Mouse (Mus musculus) hindbrain, embryonic 14.5 days (tissue): ENCODE measurements around the gene Ncbp1. TPM values are rescaled to one million over a fixed set of nuclear protein-coding genes. Genes with fewer than 3 reads are reported as not detected.

Experiments
- ATAC-seq: fragments of 200-750 bp; cut with Nextera tagmentation; 2 replicates; pipeline ENCODE4 v1.8.0; 2017; ENCODE audit warnings: moderate number of reproducible peaks, mild to moderate bottlenecking, moderate TSS enrichment, moderate library complexity; ENCODE audit not compliant: low FRiP score
- DNase-seq: peaks from one replicate; pipeline ENCODE4 v3.0.0-alpha.2; 2015; ENCODE audit warnings: low spot score
- H3K27ac ChIP-seq: fragments of 300-500 bp; sonication (generic); 2 replicates; pipeline ENCODE4 v1.5.1; 2014; ENCODE audit warnings: mild to moderate bottlenecking, moderate library complexity
- H3K27me3 ChIP-seq: fragments of 300-500 bp; sonication (generic); 2 replicates; pipeline ENCODE4 v1.6.1; 2014; ENCODE audit warnings: mild to moderate bottlenecking, low read length, mixed read lengths; ENCODE audit not compliant: control insufficient read depth, insufficient read depth
- H3K36me3 ChIP-seq: fragments of 300-500 bp; sonication (generic); replicated peaks from 2 replicates; pipeline ENCODE4 v1.6.1; 2014; ENCODE audit not compliant: control insufficient read depth, insufficient read depth
- H3K4me1 ChIP-seq: fragments of 300-500 bp; sonication (generic); replicated peaks from 2 replicates; pipeline ENCODE4 v1.6.1; 2014; ENCODE audit warnings: antibody characterized with exemption, low read length, mixed read lengths; ENCODE audit not compliant: control insufficient read depth, insufficient read depth
- H3K4me2 ChIP-seq: fragments of 300-500 bp; sonication (generic); replicated peaks from 2 replicates; pipeline ENCODE4 v1.6.1; 2014; ENCODE audit warnings: mild to moderate bottlenecking, moderate library complexity
- H3K4me3 ChIP-seq: fragments of 300-500 bp; sonication (generic); replicated peaks from 2 replicates; pipeline ENCODE4 v1.5.1; 2014; ENCODE audit warnings: mild to moderate bottlenecking, low read length
- H3K9ac ChIP-seq: fragments of 300-500 bp; sonication (generic); 2 replicates; pipeline ENCODE4 v1.6.1; 2014
- H3K9me3 ChIP-seq: fragments of 300-500 bp; sonication (generic); 2 replicates; pipeline ENCODE4 v1.6.1; 2016; ENCODE audit warnings: low read length; ENCODE audit not compliant: control insufficient read depth
- WGBS: fragments of 180-500 bp; shearing (Covaris S2); extraction: QIAGEN DNeasy Blood & Tissue Kit; methylation state at CpG from one replicate; pipeline ENCODE4 v1.1.7; 2014; 5-methylcytosine and 5-hydroxymethylcytosine counted together
- polyA plus RNA-seq: library from polyadenylated mRNA; unstranded; fragments of >200 nt; fragmentation: Nextera tagmentation; extraction: Ambion mirVana; gene quantifications from 2 replicates; pipeline ENCODE4 v1.2.1, GENCODE M21; 2014

The Ncbp1 gene
- polyA plus RNA-seq, 1 experiment from 2014 or later, result 75.6 TPM

- Histone ChIP-seq H3K4me1 (0 out of 2 replicates have a peak, but pooled peaks cover 4% of the 10 kb centered on the region), H3K36me3 (no peaks in the 10 kb centered on the region), H3K4me2 (no peak overlapping the region), H3K9me3 (no peaks in the 10 kb centered on the region), H3K27me3 (no peaks in the 10 kb centered on the region), H3K4me3 (no peak overlapping the region), H3K9ac (no peak overlapping the region), H3K27ac (no peak overlapping the region)
- no peak for DNase-seq
- 71% methylated on average over 7 of the region's 7 CpGs for WGBS
- no peak for ATAC-seq
These were observed 37.9 kb upstream of the Ncbp1 start for GRCm38 (mm10) chr4:46100539-46100938.

GRCm38 (mm10) chr4:46101211-46101711, 37.2 kb upstream of the Ncbp1 start:
- Histone ChIP-seq H3K27me3 (no peaks in the 10 kb centered on the region), H3K9me3 (no peaks in the 10 kb centered on the region), H3K4me3 (no peak overlapping the region), H3K36me3 (no peaks in the 10 kb centered on the region), H3K4me1 (0 out of 2 replicates have a peak, but pooled peaks cover 4% of the 10 kb centered on the region), H3K9ac (no peak overlapping the region), H3K27ac (peak overlapping the region; percentile 2; the same call in 1 of the 2 replicates), H3K4me2 (no peak overlapping the region)
- ATAC-seq (no peak), DNase-seq (no peak)
- 29% methylated on average over 14 of the region's 14 CpGs for WGBS

- no peaks in the 10 kb centered on the region for H3K9me3 ChIP-seq
- 95% methylated on average over 10 of the region's 10 CpGs for WGBS
- no peak for DNase-seq
These were observed 36.2 kb upstream of the Ncbp1 start for GRCm38 (mm10) chr4:46102078-46102769.

GRCm38 (mm10) chr4:46110084-46110483, 28.3 kb upstream of the Ncbp1 start:
- ATAC-seq (no peak), DNase-seq (no peak)
- Histone ChIP-seq H3K4me2 (no peak overlapping the region), H3K36me3 (peaks cover 23% of the 10 kb centered on the region), H3K27me3 (no peaks in the 10 kb centered on the region), H3K27ac (no peak overlapping the region), H3K9ac (no peak overlapping the region), H3K4me3 (no peak overlapping the region), H3K9me3 (no peaks in the 10 kb centered on the region), H3K4me1 (no peaks in the 10 kb centered on the region)
- 90% methylated on average over 8 of the region's 8 CpGs for WGBS

More at GRCm38 (mm10) chr4:46102078-46102769, 36.2 kb upstream of the Ncbp1 start:
- Histone ChIP-seq H3K4me1 (0 out of 2 replicates have a peak, but pooled peaks cover 4% of the 10 kb centered on the region), H3K9ac (no peak overlapping the region), H3K4me3 (no peak overlapping the region), H3K4me2 (no peak overlapping the region), H3K27me3 (no peaks in the 10 kb centered on the region), H3K27ac (no peak overlapping the region), H3K36me3 (no peaks in the 10 kb centered on the region)
- no peak for ATAC-seq

- no peak for DNase-seq
- H3K9ac ChIP-seq, result no peak overlapping the region
These were observed 27.1 kb upstream of the Ncbp1 start for GRCm38 (mm10) chr4:46111361-46111760.

GRCm38 (mm10) chr4:46115308-46115707, 23.1 kb upstream of the Ncbp1 start:
- Histone ChIP-seq H3K36me3 (peaks cover 75% of the 10 kb centered on the region), H3K4me3 (no peak overlapping the region), H3K9ac (no peak overlapping the region), H3K9me3 (no peaks in the 10 kb centered on the region), H3K27me3 (no peaks in the 10 kb centered on the region), H3K27ac (no peak overlapping the region), H3K4me1 (no peaks in the 10 kb centered on the region), H3K4me2 (no peak overlapping the region)
- ATAC-seq (no peak), DNase-seq (no peak)
- 87% methylated on average over 1 of the region's 1 CpGs for WGBS

More at GRCm38 (mm10) chr4:46111361-46111760, 27.1 kb upstream of the Ncbp1 start:
- peaks cover 35% of the 10 kb centered on the region for H3K36me3 ChIP-seq
- no peak overlapping the region for H3K27ac ChIP-seq
- WGBS, result 78% methylated on average over 3 of the region's 3 CpGs
- H3K27me3 ChIP-seq, result no peaks in the 10 kb centered on the region
- ATAC-seq, result no peak
- H3K9me3 ChIP-seq, result no peaks in the 10 kb centered on the region
- H3K4me2 ChIP-seq, result no peak overlapping the region
- no peaks in the 10 kb centered on the region for H3K4me1 ChIP-seq
- no peak overlapping the region for H3K4me3 ChIP-seq

- DNase-seq (no peak), ATAC-seq (no peak; the same call in 1 of the 2 replicates)
- Histone ChIP-seq H3K27ac (no peak overlapping the region), H3K9me3 (no peaks in the 10 kb centered on the region), H3K9ac (no peak overlapping the region), H3K27me3 (no peaks in the 10 kb centered on the region), H3K4me1 (no peaks in the 10 kb centered on the region), H3K4me2 (no peak overlapping the region), H3K36me3 (peaks cover 88% of the 10 kb centered on the region), H3K4me3 (no peak overlapping the region)
- 69% methylated on average over 10 of the region's 10 CpGs for WGBS
These were observed 21.8 kb upstream of the Ncbp1 start for GRCm38 (mm10) chr4:46116544-46117175.

GRCm38 (mm10) chr4:46117536-46117935, 20.9 kb upstream of the Ncbp1 start:
- Histone ChIP-seq H3K4me2 (no peak overlapping the region), H3K27ac (no peak overlapping the region), H3K4me1 (no peaks in the 10 kb centered on the region), H3K27me3 (no peaks in the 10 kb centered on the region), H3K4me3 (no peak overlapping the region), H3K9ac (no peak overlapping the region), H3K36me3 (peaks cover 97% of the 10 kb centered on the region), H3K9me3 (no peaks in the 10 kb centered on the region)
- no peak for DNase-seq
- WGBS, result 97% methylated on average over 4 of the region's 4 CpGs
- no peak for ATAC-seq

- peaks cover 100% of the 10 kb centered on the region for H3K36me3 ChIP-seq
- no peak for DNase-seq
- no peak for ATAC-seq
These were observed 18.8 kb upstream of the Ncbp1 start for GRCm38 (mm10) chr4:46119514-46120094.

More at GRCm38 (mm10) chr4:46119514-46120094, 18.8 kb upstream of the Ncbp1 start:
- Histone ChIP-seq H3K9ac (no peak overlapping the region), H3K9me3 (no peaks in the 10 kb centered on the region), H3K27ac (no peak overlapping the region), H3K4me3 (no peak overlapping the region), H3K4me2 (no peak overlapping the region), H3K27me3 (no peaks in the 10 kb centered on the region), H3K4me1 (no peaks in the 10 kb centered on the region)
- 91% methylated on average over 14 of the region's 14 CpGs for WGBS
